Mouse (Mus musculus): Measurements from ENCODE around the gene Wdr43.

DNA sequence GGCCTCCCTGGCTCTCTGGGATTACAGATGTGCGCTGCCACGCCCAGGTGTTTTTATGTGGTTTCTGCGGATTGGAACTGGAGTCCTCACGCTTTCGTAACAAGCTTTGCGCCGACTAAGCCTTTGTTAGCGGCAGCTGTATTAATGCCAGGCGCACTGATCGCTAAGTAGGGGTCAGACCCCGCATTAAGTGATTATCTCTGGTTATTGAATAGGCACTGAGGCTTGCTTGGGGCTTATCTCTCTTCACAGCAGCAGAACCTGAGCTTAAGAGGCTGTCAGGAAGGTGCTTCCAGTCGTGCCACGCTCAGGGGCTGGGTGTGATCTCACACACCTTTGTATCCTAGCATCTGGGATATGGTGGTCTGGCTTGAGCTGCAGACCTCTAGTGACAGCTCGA is 66.0 kb downstream of the Wdr43 start:
- TF ChIP-seq GATA1 (IDR thresholded peaks at IDR 0.05; ENCODE audit: borderline replicate concordance, low read length) = no peak
- no peak for TF ChIP-seq FLI1 (IDR thresholded peaks at IDR 0.05; ENCODE audit: low read length)

Measured in megakaryocyte, embryonic 14.5 days (primary cell).